In the genomic region with DNA sequence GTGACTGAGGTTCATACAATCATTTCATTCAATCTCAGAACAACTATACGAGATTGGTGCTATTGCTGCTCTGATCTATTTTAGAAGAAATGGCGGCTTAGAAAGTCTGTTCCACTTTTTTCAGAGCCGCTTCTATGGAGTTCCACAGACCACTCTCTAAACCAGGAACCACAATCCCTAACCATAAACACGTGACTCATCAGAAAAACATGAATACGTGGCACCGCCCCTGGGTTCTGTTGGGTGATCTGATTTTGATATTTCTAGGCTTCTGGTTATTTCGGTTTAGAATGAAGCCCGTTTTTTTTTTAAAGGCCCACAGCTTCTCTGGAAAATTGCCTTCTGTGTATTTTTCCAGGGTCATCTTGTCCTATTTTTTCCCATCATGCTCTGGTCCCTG, we compare ENCODE assay signal across 23 mouse cellular contexts.
"Had no signal": no experiment of that assay in that cellular context is flagged by ENCODE, and none has a peak within 500 bp of the region (broad histone marks: within the 10 kb centered on the region; RNA-seq: fewer than 3 reads in every experiment).

No protein-coding gene starts in this region.

- DNase-seq: gastrocnemius, adult 2 months; gastrocnemius, postnatal 14 days; gastrocnemius, postnatal 36 days; heart, adult 18-20 months; heart, postnatal 10 days; kidney, adult 11 months; kidney, adult 8-10 months; kidney, postnatal 10 days; kidney, postnatal 25 days; kidney, postnatal 4 days; liver had no signal

- H3K36me3 ChIP-seq: heart, embryonic 10.5 days; heart, embryonic 12.5 days; hindbrain, embryonic 13.5 days; hindbrain, embryonic 15.5 days; limb, embryonic 10.5 days; limb, embryonic 12.5 days; liver, embryonic 12.5 days had no signal

- H3K4me1 ChIP-seq: heart, embryonic 12.5 days; hindbrain, embryonic 15.5 days; limb, embryonic 12.5 days; liver, embryonic 12.5 days had no signal

- H3K27me3 ChIP-seq: heart, embryonic 12.5 days; hindbrain, embryonic 13.5 days; hindbrain, embryonic 15.5 days; limb, embryonic 12.5 days; liver, embryonic 12.5 days had no signal

- ATAC-seq: hindbrain, postnatal 0 days; intestine, embryonic 16.5 days; liver, embryonic 12.5 days had no signal

- H3K4me3 ChIP-seq: gastrocnemius, adult 2 months; heart, embryonic 10.5 days; heart, embryonic 12.5 days; hindbrain, embryonic 13.5 days; hindbrain, embryonic 15.5 days; layer of hippocampus, adult 2 months; left cerebral cortex, adult 2 months; limb, embryonic 10.5 days; limb, embryonic 12.5 days; liver, embryonic 12.5 days had no signal

- H3K9me3 ChIP-seq: heart, embryonic 10.5 days; heart, embryonic 12.5 days; hindbrain, embryonic 13.5 days; hindbrain, embryonic 15.5 days; limb, embryonic 10.5 days; limb, embryonic 12.5 days; liver, embryonic 12.5 days had no signal

- H3K4me2 ChIP-seq: heart, embryonic 12.5 days; hindbrain, embryonic 13.5 days; hindbrain, embryonic 15.5 days; limb, embryonic 12.5 days; liver, embryonic 12.5 days had no signal

- H3K9ac ChIP-seq: heart, embryonic 12.5 days; hindbrain, embryonic 13.5 days; hindbrain, embryonic 15.5 days; limb, embryonic 12.5 days; liver, embryonic 12.5 days; liver, embryonic 14.5 days had no signal

- H3K27ac ChIP-seq: gastrocnemius, adult 2 months; heart, embryonic 10.5 days; hindbrain, embryonic 13.5 days; hindbrain, embryonic 15.5 days; hindbrain, postnatal 0 days; layer of hippocampus, adult 2 months; left cerebral cortex, adult 2 months; limb, embryonic 10.5 days; limb, embryonic 12.5 days; liver, embryonic 12.5 days; liver, embryonic 14.5 days had no signal
